Mouse (Mus musculus): ENCODE results near the gene Sstr1. TPM values are rescaled to one million over a fixed set of nuclear protein-coding genes. Genes with fewer than 3 reads are reported as not detected.

Sstr1 gene
- 22.7 and 26.5 TPM in 2 replicates for polyA plus RNA-seq (2015; fragmentation: Nextera tagmentation; extraction: Ambion mirVana)

DNA sequence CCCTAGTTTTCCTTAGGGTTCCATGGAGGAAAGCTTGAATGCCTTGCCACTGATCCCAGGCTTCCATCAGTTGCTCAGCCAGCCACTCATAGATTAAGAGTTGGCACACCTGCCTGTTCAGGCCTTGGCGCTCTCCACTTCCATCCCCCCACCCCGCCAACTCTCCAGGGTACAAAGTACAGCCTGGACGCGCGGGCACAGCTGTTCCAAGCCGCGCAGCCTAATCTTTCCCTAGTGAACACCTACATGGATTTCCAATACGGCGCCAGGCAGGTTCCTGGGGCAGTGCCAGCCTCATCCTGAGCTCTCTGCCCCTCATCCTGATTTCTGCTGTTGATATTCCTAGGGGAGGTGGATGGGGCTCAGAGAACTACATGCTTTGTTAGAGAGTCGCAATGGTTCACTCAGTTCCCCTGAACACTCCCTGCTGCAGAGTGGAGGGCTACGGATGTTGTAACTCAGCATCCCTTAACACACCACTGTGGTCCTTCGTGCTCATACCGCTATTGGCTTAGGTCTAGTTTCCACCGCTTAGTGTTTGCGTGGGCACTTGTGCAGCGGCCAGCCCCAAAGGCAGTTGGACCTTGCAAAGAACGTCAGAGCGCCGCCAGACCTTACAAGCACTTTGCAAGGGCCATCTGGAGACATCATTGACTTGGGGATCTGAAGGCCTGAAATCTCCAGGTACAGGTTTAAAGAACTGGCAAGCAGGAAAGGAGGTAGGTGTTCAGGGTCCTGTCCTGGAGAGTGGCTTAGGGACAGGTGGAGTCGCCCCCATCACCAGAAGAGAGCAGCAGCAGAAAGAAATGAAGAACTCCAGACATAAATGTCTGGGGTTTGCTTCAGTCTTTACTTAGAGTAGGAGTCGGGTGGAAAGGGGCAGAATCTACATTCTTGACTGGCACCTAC lies at the start of gene Sstr1:
Gene Sstr1 (plus strand): TSS at position 610 of the 909 bp plus-strand sequence.
- Histone ChIP-seq H3K9ac (replicated peaks) (peak within 1 kb of the TSS; percentile 53), H3K27me3 (replicated peaks) (peaks cover 26% of the 10 kb centered on the region), H3K4me3 (replicated peaks) (peak within 1 kb of the TSS; percentile 54), H3K4me2 (peak within 1 kb of the TSS; percentile 81), H3K9me3 (replicated peaks) (no peaks in the 10 kb centered on the region), H3K4me1 (peaks cover 45% of the 10 kb centered on the region), H3K27ac (replicated peaks) (peak within 1 kb of the TSS; percentile 42), H3K36me3 (no peaks in the 10 kb centered on the region)
- WGBS = 15% methylated on average over 21 of the region's 21 CpGs
- ATAC-seq (ENCODE audit: low FRiP score) = peak; percentile 3; the same call in 1 of the 2 replicates

DNA sequence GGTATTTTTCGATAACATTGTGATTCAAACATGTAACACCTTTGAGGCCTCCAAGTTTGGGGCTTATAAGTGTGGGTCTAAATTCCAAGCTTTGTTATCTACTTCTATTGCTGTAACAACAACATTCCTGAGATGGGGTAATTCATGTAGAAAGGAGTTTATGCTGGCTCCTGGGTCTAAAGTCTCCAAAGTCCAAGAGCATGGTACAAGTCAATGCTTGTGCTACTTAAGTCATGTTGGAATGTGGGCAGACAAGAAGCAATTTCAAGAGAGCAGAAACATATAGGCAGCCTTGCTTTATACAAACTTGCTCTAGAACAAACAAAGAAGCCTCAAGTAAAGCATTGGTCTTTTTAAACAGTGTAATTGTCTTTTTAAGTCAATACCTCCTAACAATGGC lies 12.8 kb upstream of the Sstr1 start:
- Histone ChIP-seq H3K4me1 (no peaks in the 10 kb centered on the region), H3K27ac (replicated peaks) (no peak overlapping the region), H3K9ac (replicated peaks) (no peak overlapping the region), H3K4me3 (replicated peaks) (no peak overlapping the region), H3K9me3 (replicated peaks) (no peaks in the 10 kb centered on the region), H3K27me3 (replicated peaks) (no peaks in the 10 kb centered on the region), H3K4me2 (no peak overlapping the region), H3K36me3 (no peaks in the 10 kb centered on the region)
- no peak for ATAC-seq (ENCODE audit: low FRiP score)
- WGBS = 91% methylated on average over 1 of the region's 1 CpGs

DNA sequence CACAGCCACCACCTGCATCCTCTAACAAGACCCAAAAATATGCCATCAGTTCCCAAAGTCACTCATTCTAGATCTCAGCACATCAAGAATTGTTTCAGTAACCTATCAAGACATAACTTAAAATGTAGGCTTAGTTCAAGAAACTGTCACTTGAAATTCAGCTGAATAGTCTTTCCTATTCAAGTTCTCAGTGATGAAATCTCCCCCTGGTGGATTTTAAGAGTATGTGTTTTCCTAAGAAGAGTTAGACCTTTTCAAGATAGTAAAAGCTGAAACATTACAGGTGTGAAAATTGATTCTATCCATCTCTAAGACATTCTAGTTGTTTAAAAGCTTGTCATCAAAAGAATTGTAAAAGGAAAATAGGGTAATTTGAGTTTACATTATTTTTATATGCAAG lies 10.4 kb upstream of the Sstr1 start:
- Histone ChIP-seq H3K9ac (replicated peaks) (no peak overlapping the region), H3K4me2 (no peak overlapping the region), H3K27me3 (replicated peaks) (no peaks in the 10 kb centered on the region), H3K4me3 (replicated peaks) (no peak overlapping the region), H3K4me1 (no peaks in the 10 kb centered on the region), H3K36me3 (no peaks in the 10 kb centered on the region), H3K9me3 (replicated peaks) (no peaks in the 10 kb centered on the region), H3K27ac (replicated peaks) (no peak overlapping the region)
- no peak for ATAC-seq (ENCODE audit: low FRiP score)

DNA sequence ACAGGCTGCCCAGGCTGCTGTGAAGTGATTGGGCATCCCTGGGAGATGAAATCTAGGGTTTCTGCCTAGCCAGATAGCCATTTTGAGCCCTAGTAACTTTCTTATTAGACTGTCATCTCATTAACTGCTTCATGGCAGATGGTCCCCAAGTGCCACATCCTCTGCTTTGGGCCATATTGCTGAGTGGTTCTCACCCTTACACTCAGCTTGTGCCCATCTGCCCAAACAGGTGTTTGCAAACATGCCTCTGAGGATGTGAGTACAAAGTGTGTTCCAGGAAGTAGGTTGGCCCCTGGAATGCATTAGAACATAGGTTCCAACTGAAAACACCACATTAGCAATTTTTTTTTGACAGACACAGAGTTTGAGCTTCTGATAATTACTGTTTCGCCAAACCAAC lies 3.6 kb upstream of the Sstr1 start:
- H3K9ac ChIP-seq (replicated peaks) = no peak overlapping the region
- no peak overlapping the region for H3K4me2 ChIP-seq
- peaks cover 18% of the 10 kb centered on the region for H3K27me3 ChIP-seq (replicated peaks)
- WGBS = 61% methylated on average over 1 of the region's 1 CpGs
- no peak overlapping the region for H3K4me3 ChIP-seq (replicated peaks)
- H3K4me1 ChIP-seq = peaks cover 24% of the 10 kb centered on the region
- ATAC-seq (ENCODE audit: low FRiP score) = no peak
- no peak overlapping the region for H3K27ac ChIP-seq (replicated peaks)
- no peaks in the 10 kb centered on the region for H3K9me3 ChIP-seq (replicated peaks)
- H3K36me3 ChIP-seq = no peaks in the 10 kb centered on the region

DNA sequence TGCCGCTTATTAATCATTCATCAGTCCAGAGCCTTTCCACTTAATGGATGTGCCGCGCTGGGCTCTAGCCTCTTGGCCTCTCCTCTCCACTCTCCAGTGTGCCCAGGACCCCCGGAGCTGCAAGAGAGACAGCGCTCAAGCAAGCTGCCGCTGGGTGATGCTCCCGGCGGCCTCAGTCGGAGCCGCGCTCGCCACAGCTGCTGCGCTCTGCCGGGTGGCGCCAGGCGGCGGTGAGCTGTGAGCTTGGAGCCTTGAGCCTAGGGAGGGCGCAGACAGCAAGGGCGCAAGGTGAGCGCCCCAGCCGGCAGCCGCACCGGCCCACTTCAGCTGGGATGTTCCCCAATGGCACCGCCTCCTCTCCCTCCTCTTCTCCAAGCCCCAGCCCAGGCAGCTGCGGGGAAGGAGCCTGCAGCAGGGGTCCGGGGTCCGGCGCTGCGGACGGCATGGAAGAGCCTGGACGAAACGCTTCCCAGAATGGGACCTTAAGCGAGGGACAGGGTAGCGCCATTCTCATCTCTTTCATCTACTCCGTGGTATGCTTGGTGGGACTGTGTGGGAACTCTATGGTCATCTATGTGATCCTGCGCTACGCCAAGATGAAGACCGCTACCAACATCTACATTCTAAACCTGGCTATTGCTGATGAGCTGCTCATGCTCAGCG lies 820 bp downstream of the Sstr1 start:
- WGBS = under 1% methylated on average over 39 of the region's 39 CpGs
- peak overlapping the region; percentile 54 for H3K4me3 ChIP-seq (replicated peaks)
- peaks cover 26% of the 10 kb centered on the region for H3K27me3 ChIP-seq (replicated peaks)
- no peaks in the 10 kb centered on the region for H3K9me3 ChIP-seq (replicated peaks)
- no peaks in the 10 kb centered on the region for H3K36me3 ChIP-seq
- H3K4me2 ChIP-seq = peak overlapping the region; percentile 81
- ATAC-seq (ENCODE audit: low FRiP score) = peak; percentile 73
- peaks cover 47% of the 10 kb centered on the region for H3K4me1 ChIP-seq
- H3K9ac ChIP-seq (replicated peaks) = peak overlapping the region; percentile 53
- peak overlapping the region; percentile 42 for H3K27ac ChIP-seq (replicated peaks)

DNA sequence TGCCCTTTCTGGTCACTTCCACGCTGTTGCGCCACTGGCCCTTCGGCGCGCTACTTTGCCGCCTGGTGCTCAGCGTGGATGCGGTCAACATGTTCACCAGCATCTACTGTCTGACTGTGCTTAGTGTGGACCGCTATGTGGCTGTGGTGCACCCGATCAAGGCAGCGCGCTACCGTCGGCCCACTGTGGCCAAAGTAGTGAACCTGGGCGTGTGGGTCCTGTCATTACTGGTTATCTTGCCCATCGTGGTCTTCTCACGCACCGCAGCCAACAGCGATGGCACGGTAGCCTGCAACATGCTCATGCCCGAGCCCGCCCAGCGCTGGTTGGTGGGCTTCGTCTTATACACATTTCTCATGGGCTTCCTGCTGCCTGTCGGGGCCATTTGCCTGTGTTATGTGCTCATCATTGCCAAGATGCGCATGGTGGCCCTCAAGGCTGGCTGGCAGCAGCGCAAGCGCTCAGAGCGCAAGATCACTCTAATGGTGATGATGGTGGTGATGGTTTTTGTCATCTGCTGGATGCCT lies 1.4 kb downstream of the Sstr1 start:
- WGBS = 2% methylated on average over 29 of the region's 29 CpGs
- Histone ChIP-seq H3K4me1 (peaks cover 45% of the 10 kb centered on the region), H3K4me3 (replicated peaks) (peak overlapping the region; percentile 54), H3K9me3 (replicated peaks) (no peaks in the 10 kb centered on the region), H3K27ac (replicated peaks) (peak overlapping the region; percentile 42), H3K27me3 (replicated peaks) (peaks cover 26% of the 10 kb centered on the region), H3K4me2 (peak overlapping the region; percentile 81), H3K9ac (replicated peaks) (peak overlapping the region; percentile 53), H3K36me3 (no peaks in the 10 kb centered on the region)
- peak; percentile 51 for ATAC-seq (ENCODE audit: low FRiP score)

DNA sequence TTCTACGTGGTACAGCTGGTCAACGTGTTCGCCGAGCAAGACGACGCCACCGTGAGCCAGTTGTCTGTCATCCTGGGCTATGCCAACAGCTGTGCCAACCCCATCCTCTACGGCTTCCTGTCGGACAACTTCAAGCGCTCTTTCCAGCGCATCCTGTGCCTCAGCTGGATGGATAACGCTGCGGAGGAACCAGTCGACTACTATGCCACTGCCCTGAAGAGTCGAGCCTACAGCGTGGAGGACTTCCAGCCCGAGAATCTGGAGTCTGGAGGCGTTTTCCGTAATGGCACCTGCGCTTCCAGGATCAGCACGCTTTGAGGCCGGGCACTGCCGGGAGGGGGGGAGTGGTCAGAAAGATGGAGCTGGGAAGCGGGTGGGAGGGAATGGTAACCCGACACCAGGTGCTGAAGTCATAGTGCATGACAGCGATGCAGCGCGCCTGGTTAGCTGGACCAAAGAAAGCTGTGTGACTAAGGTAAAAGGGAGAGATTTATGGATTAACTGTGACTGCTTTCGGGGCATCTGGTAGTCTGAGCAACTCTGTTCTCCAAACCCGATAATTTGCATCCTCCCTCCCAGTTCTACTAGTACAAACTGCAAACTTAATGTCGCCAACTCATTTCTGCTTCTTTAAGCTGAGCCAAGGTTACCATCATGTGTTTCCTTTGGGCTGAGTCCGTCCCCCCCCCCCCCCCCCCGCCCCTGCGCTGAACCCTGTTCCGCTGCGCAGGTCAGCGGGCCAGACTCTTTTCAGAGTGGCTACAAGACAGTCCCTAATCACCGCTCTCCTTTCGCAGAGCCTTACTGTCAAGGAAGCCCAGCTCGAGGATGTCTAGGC lies 2.1 kb downstream of the Sstr1 start:
- under 1% methylated on average over 38 of the region's 40 CpGs for WGBS
- Histone ChIP-seq H3K4me2 (peak overlapping the region; percentile 81), H3K9me3 (replicated peaks) (no peaks in the 10 kb centered on the region), H3K9ac (replicated peaks) (peak overlapping the region; percentile 53), H3K36me3 (no peaks in the 10 kb centered on the region), H3K4me1 (peaks cover 44% of the 10 kb centered on the region), H3K27me3 (replicated peaks) (peaks cover 26% of the 10 kb centered on the region), H3K27ac (replicated peaks) (peak overlapping the region; percentile 42), H3K4me3 (replicated peaks) (peak overlapping the region; percentile 54)
- ATAC-seq (ENCODE audit: low FRiP score) = peak; percentile 35

DNA sequence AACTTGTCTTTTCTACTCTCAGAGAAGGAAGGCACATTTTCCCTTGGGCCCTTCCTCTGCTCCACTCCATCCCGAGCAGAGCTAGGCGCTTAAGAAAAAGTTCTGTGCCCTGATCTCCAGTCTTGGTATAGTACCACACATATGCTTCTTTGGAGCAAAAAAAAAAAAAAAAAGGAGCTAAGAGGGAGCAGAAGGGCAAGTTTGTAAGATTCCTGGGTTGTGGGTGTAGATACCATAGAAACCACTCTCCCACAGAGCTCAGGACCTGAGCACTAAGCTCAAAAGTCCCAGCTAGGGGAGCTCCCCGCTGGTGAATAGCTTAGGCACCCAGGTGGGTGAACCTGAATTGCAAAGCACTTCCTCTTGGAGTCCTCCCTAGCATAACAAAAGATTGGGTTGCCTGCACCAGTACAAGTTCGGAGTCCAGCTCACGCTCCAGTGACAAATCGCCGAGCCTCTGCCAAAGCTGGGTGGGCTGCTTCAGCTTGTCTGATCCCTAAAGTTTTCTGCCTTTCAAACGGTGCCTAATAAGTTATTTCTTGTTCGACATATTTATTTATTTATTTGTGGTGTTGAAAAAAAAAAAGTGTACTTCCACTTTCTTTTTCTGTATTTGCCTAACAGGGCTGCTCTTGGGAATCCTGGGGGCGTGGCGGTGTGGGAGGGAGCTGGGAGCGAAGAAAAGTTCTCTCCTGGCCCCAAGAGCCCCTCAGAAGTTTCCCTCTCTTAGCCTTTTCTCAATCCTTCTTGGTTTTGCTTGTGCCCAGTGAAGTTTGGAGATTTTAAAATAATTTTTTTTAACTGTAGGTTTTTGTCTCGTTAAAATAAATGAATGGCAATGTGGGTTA lies 2.9 kb downstream of the Sstr1 start:
- H3K36me3 ChIP-seq = no peaks in the 10 kb centered on the region
- H3K4me2 ChIP-seq = peak overlapping the region; percentile 81
- ATAC-seq (ENCODE audit: low FRiP score) = no peak
- 5% methylated on average over 13 of the region's 13 CpGs for WGBS
- H3K27ac ChIP-seq (replicated peaks) = no peak overlapping the region
- no peaks in the 10 kb centered on the region for H3K9me3 ChIP-seq (replicated peaks)
- peak overlapping the region; percentile 54 for H3K4me3 ChIP-seq (replicated peaks)
- peaks cover 26% of the 10 kb centered on the region for H3K27me3 ChIP-seq (replicated peaks)
- H3K4me1 ChIP-seq = peaks cover 44% of the 10 kb centered on the region
- H3K9ac ChIP-seq (replicated peaks) = peak overlapping the region; percentile 53; the same call in 1 of the 2 replicates

DNA sequence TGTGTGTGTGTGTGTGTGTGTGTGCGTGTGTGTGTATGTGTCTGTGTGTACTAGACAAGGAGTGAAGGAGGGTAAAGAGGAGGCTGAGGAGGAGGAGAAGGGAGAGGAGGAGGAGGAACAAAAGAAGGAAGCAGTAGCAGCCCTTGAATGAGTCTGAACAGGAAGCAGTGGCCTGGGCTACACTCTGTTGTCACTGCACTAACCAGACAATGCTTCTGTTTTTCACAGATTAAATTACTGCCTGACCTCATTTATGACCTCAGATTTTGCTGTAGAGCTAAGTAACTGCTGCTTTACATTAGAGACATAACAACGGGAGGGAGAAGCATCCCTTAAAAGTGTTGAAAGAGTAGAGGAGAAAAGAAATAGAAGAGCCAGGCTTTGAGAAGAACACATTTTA lies 4.6 kb downstream of the Sstr1 start:
- Histone ChIP-seq H3K9ac (replicated peaks) (no peak overlapping the region; the same call in 1 of the 2 replicates), H3K4me2 (peak overlapping the region; percentile 35), H3K36me3 (no peaks in the 10 kb centered on the region), H3K4me3 (replicated peaks) (0 out of 2 replicates have a peak overlapping the region, but pooled peaks have one; percentile 4), H3K27ac (replicated peaks) (no peak overlapping the region), H3K27me3 (replicated peaks) (peaks cover 18% of the 10 kb centered on the region), H3K4me1 (peaks cover 41% of the 10 kb centered on the region), H3K9me3 (replicated peaks) (no peaks in the 10 kb centered on the region)
- ATAC-seq (ENCODE audit: low FRiP score) = no peak
- WGBS = 42% methylated on average over 2 of the region's 2 CpGs

DNA sequence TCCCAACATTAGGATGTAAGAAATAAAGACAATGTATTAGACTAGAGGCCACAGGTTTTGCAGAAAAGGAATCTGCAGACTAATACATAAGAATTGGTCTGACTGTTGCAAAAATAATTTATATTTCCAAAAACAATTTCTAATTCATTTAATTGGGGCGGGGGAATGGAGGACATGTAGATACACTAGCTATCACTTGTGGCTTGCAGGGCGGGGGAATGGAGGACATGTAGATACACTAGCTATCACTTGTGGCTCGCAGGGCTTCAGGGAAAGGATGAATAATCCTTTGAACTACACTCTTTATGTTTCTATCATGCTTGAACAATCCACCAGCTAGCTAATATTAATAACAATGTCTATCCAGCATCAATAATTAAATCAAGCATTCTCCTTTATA lies 7.5 kb downstream of the Sstr1 start:
- Histone ChIP-seq H3K27ac (replicated peaks) (no peak overlapping the region), H3K4me3 (replicated peaks) (no peak overlapping the region), H3K36me3 (no peaks in the 10 kb centered on the region), H3K4me2 (no peak overlapping the region), H3K4me1 (peaks cover 13% of the 10 kb centered on the region; the same call in 1 of the 2 replicates), H3K9me3 (replicated peaks) (no peaks in the 10 kb centered on the region), H3K9ac (replicated peaks) (no peak overlapping the region), H3K27me3 (replicated peaks) (0 out of 2 replicates have a peak, but pooled peaks cover 4% of the 10 kb centered on the region)
- no peak for ATAC-seq (ENCODE audit: low FRiP score)
- WGBS = 94% methylated on average over 3 of the region's 3 CpGs
